Mouse (Mus musculus) liver, embryonic 14.5 days (tissue): ENCODE data around the gene Abhd17b. TPM values are rescaled to one million over a fixed set of nuclear protein-coding genes. Genes with fewer than 3 reads are reported as not detected.

Source experiments
- ATAC-seq: fragments of 200-750 bp; cut with Nextera tagmentation; 2 replicates; pipeline ENCODE4 v1.8.0; 2017; ENCODE audit warnings: moderate number of reproducible peaks, mild to moderate bottlenecking, moderate library complexity; ENCODE audit not compliant: insufficient read depth
- DNase-seq, 3 experiments: peaks; one replicate each; pipeline ENCODE4 v3.0.0-alpha.2; 2012 to 2013; ENCODE audit warnings: low read depth in 3 of 3, low spot score in 3 of 3
- H3K27ac ChIP-seq: fragments of 300-500 bp; sonication (generic); 2 replicates; pipeline ENCODE4 v1.5.1; 2014; ENCODE audit warnings: moderate library complexity, mild to moderate bottlenecking, control low read depth, inconsistent platforms
- H3K27me3 ChIP-seq: fragments of 300-500 bp; sonication (generic); 2 replicates; pipeline ENCODE4 v1.6.1; 2014; ENCODE audit warnings: mild to moderate bottlenecking, low read length, moderate library complexity; ENCODE audit not compliant: control insufficient read depth, insufficient read depth
- H3K36me3 ChIP-seq: fragments of 300-500 bp; sonication (generic); replicated peaks from 2 replicates; pipeline ENCODE4 v1.6.1; 2014; ENCODE audit warnings: low read depth; ENCODE audit not compliant: control insufficient read depth, insufficient read depth
- H3K4me1 ChIP-seq, 2 experiments: fragments of 200-500 bp in 1 of 2; fragments of 300-500 bp in 1 of 2; sonication (generic) in 1 of 2; replicated peaks; 2 replicates each; pipeline ENCODE4 v1.6.1; 2012 to 2014; ENCODE audit warnings: antibody characterized with exemption in 1 of 2, inconsistent platforms in 1 of 2, low read length in 1 of 2; ENCODE audit not compliant: control insufficient read depth in 2 of 2, insufficient read depth in 2 of 2
- H3K4me2 ChIP-seq: fragments of 300-500 bp; sonication (generic); 2 replicates; pipeline ENCODE4 v1.6.1; 2014; ENCODE audit warnings: low read depth, mild to moderate bottlenecking, control low read depth, moderate library complexity
- H3K4me3 ChIP-seq, 2 experiments: fragments of 200-500 bp in 1 of 2; fragments of 300-500 bp in 1 of 2; sonication (generic) in 1 of 2; 2 replicates each; pipeline ENCODE4 v1.5.1; 2012 to 2014; ENCODE audit warnings: low read depth in 2 of 2, low read length in 2 of 2, mild to moderate bottlenecking in 2 of 2, control low read depth in 1 of 2, inconsistent platforms in 1 of 2, moderate library complexity in 1 of 2; ENCODE audit not compliant: insufficient read depth in 1 of 2
- H3K9ac ChIP-seq: fragments of 300-500 bp; sonication (generic); replicated peaks from 2 replicates; pipeline ENCODE4 v1.6.1; 2014; ENCODE audit warnings: mild to moderate bottlenecking, control low read depth, moderate library complexity
- H3K9me3 ChIP-seq: fragments of 300-500 bp; sonication (generic); 2 replicates; pipeline ENCODE4 v1.6.1; 2016; ENCODE audit warnings: low read length, mixed read lengths; ENCODE audit not compliant: control insufficient read depth
- CTCF ChIP-seq: IDR thresholded peaks from 2 replicates; pipeline ENCODE4 v1.5.1; 2016; ENCODE audit warnings: antibody characterized with exemption, low read depth, control low read depth
- EP300 ChIP-seq: IDR thresholded peaks from 2 replicates; pipeline ENCODE4 v1.6.1; 2016; ENCODE audit warnings: antibody characterized with exemption, low read depth
- WGBS: fragments of 180-500 bp; shearing (Covaris S2); extraction: QIAGEN DNeasy Blood & Tissue Kit; methylation state at CpG from one replicate; pipeline ENCODE4 v1.1.7; 2014; ENCODE audit not compliant: insufficient replicate concordance; 5-methylcytosine and 5-hydroxymethylcytosine counted together
- polyA plus RNA-seq, 2 experiments: library from polyadenylated mRNA; depleted of rRNA in 1 of 2; stranded (reverse) in 1 of 2; unstranded in 1 of 2; fragments of >200 nt; fragmentation: Nextera tagmentation in 1 of 2; extraction: Ambion mirVana in 1 of 2; gene quantifications; 2 replicates each; pipeline versions ENCODE4 v1.2.1 to v1.2.3; 2012 to 2014

Abhd17b gene
- polyA plus RNA-seq (2012; rRNA removed) (2.2 and 3.3 TPM in 2 replicates), polyA plus RNA-seq (2014; fragmentation: Nextera tagmentation; extraction: Ambion mirVana) (7.0 TPM in 2 replicates)

DNA sequence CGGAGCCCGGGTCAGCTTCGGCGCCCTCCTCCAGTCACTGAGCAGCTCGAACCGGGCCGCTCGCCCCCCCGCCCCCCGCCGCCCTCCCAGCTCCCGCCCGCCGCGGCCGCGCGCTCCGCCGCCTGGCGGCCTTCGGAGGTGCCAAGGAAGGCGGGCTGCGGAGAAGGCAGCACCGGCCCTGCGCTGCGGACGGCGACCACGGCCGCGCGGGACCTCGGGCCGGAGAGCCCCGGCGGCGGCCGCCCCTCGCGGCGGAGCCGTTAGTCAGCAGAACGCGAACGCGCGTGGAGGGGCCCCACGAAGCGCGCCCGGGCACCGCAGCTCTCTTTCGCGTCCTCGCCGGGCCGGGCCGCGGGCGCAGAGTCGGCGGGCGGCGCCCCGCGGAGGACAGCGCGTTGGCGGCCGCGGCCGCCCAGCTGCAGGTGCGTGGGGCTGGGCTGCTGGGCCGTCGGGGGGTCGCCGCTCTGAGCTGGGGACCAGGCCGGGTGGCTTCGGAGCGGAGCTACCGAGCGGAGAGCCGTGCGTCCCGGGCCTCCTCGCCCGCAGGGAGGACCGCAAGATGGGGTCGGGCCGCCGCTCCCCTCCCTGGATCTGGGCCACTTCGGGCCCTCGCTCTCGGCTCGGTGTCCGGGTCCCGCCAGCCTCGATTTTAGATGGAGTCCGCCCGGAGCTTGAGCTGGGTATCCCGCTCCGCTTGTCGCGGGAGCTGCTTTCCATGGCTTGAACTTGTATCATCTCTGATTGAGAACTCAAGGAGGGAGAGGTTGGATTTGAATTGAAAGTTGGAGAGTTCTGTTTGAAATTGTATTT, at the start of gene Abhd17b:
TSS of gene Abhd17b (plus strand) at position 14 of the 810 bp plus-strand sequence.
- H3K4me1 ChIP-seq, result peaks cover 4 to 10% of the 10 kb centered on the region in 2 experiments
- no peaks in the 10 kb centered on the region for H3K9me3 ChIP-seq
- H3K36me3 ChIP-seq, result no peaks in the 10 kb centered on the region
- WGBS, result under 1% methylated on average over 93 of the region's 105 CpGs
- peak in 1 of 3 experiments; percentile 13 for DNase-seq
- ATAC-seq, result peak; percentile 60
- TF ChIP-seq EP300, result no peak
- TF ChIP-seq CTCF, result no peak; the same call in 1 of the 2 replicates
- no peaks in the 10 kb centered on the region for H3K27me3 ChIP-seq
- peak within 1 kb of the TSS; percentile 75 for H3K9ac ChIP-seq
- H3K4me2 ChIP-seq, result peak within 1 kb of the TSS; percentile 90
- peak within 1 kb of the TSS; percentile 82 to 92 for H3K4me3 ChIP-seq
- H3K27ac ChIP-seq, result peak within 1 kb of the TSS; percentile 58

GRCm38 (mm10) chr19:21603836-21604235, 49.1 kb upstream of the Abhd17b start:
- Histone ChIP-seq H3K4me2 (no peak overlapping the region), H3K36me3 (no peaks in the 10 kb centered on the region), H3K27me3 (no peaks in the 10 kb centered on the region), H3K27ac (no peak overlapping the region), H3K4me3 (no peak overlapping the region), H3K9ac (no peak overlapping the region), H3K9me3 (no peaks in the 10 kb centered on the region), H3K4me1 (peaks cover 0 to 8% of the 10 kb centered on the region in 2 experiments; a peak in 2 of 4 replicates)
- DNase-seq, result no peak
- 10% methylated on average over 3 of the region's 3 CpGs for WGBS
- no peak for ATAC-seq
- TF ChIP-seq EP300 (no peak), CTCF (no peak)

DNA sequence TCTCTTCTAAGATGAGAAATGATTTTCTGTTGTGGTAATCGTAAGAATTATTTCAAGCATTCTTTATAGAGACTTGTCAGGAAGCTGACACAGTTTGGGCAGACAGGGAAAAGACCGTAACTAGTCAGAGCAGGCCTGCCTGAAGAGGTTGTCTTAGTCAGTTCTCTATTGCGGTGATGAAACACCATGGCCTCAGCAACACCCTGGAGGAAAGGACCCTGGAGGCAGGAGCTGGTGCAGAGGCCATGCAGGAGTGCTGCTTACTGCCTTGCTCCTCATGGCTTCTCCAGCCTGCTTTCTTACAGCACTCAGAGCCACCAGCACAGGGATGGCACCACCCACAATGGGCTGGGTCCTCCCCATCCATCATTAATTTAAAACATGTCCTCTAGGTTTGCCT, 47.7 kb upstream of the Abhd17b start:
- no peaks in the 10 kb centered on the region for H3K36me3 ChIP-seq
- no peak for TF ChIP-seq CTCF
- no peak for TF ChIP-seq EP300
- peaks cover 0 to 8% of the 10 kb centered on the region in 2 experiments; a peak in 2 of 4 replicates for H3K4me1 ChIP-seq
- no peak for ATAC-seq
- no peak for DNase-seq
- no peaks in the 10 kb centered on the region for H3K27me3 ChIP-seq
- no peak overlapping the region for H3K27ac ChIP-seq
- H3K4me3 ChIP-seq, result no peak overlapping the region
- H3K4me2 ChIP-seq, result no peak overlapping the region
- no peaks in the 10 kb centered on the region for H3K9me3 ChIP-seq
- WGBS, result 67% methylated on average over 3 of the region's 3 CpGs
- no peak overlapping the region for H3K9ac ChIP-seq

DNA sequence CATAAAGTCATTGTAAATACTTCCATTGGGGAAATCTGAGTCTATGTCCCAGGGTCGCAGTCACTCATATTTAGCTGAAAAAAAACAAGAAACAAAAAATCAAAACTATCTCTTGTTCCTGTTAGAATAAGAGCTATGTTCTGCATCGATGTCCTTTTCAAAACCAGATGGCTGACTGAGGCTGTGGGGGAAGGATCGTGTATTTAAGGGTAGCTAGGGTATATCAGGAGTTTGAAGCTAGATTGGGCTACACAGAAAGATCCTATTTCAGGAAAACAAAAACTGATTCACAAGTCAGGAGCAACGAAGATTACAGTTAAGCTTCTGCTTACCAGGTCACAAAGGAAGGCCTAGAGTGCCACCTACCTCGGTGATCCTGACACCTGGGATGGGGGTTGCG, 42.7 kb upstream of the Abhd17b start:
- Histone ChIP-seq H3K27me3 (no peaks in the 10 kb centered on the region), H3K4me2 (no peak overlapping the region), H3K9me3 (no peaks in the 10 kb centered on the region), H3K27ac (no peak overlapping the region), H3K4me1 (no peaks in the 10 kb centered on the region), H3K9ac (no peak overlapping the region), H3K36me3 (no peaks in the 10 kb centered on the region), H3K4me3 (no peak overlapping the region)
- TF ChIP-seq CTCF (no peak), EP300 (no peak)
- whole genome bisulfite sequencing, result 68% methylated on average over 6 of the region's 6 CpGs
- ATAC-seq, result no peak
- DNase-seq, result no peak

DNA sequence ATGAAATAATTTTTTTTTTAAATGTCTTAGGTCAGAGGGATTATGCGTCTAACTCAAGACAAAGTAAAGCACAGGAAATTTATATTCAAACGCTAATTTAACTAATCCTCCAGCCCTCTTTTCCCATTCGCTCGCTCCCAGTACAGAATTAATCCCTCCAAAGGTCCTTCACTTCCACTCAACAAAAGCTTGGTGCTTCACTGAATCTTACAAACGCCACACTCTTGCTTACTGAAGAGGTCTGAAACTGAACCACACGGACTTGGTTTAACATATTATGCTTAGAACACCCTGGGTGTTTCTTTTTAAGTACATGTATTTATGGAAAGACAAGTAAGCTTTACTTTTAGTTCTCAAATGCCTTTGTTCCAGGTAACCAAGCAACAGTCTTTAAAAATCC, 41.7 kb upstream of the Abhd17b start:
- no peak overlapping the region for H3K4me2 ChIP-seq
- H3K27me3 ChIP-seq, result no peaks in the 10 kb centered on the region
- no peak for DNase-seq
- H3K4me1 ChIP-seq, result no peaks in the 10 kb centered on the region
- H3K9ac ChIP-seq, result no peak overlapping the region
- no peak overlapping the region for H3K4me3 ChIP-seq
- H3K9me3 ChIP-seq, result no peaks in the 10 kb centered on the region
- 70% methylated on average over 6 of the region's 6 CpGs for WGBS
- TF ChIP-seq EP300, result no peak
- no peak for TF ChIP-seq CTCF
- H3K36me3 ChIP-seq, result no peaks in the 10 kb centered on the region
- ATAC-seq, result no peak
- no peak overlapping the region for H3K27ac ChIP-seq
